Mouse (Mus musculus): ENCODE measurements around the gene Ctsa.

DNA sequence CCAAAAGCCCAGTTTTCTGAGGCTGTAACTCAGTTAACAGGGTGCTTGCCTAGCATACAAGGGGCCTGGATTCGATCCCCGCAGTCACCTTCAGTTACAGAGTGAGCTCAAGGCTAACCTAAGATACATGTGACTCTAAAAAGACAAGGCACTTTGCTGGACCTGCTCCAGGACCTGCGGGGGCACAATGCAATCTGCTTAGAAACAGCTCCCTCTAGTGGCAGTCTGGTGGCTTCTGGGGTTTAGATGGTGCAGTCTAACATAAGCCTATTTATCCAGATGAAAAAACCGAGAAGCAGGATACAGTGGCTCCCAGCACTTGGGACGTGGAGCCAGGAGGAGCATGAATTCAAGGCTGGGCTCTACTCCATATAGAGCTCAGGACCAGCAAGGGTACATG, 38.4 kb upstream of the Ctsa start:
- TF ChIP-seq TCF12 (IDR thresholded peaks at IDR 0.05; ENCODE audit: insufficient read depth, poor library complexity, severe bottlenecking) (no peak), POLR2A (IDR thresholded peaks at IDR 0.05; ENCODE audit: insufficient read length, low read depth) (no peak), CEBPB (IDR thresholded peaks at IDR 0.05; ENCODE audit: insufficient read depth, poor library complexity, severe bottlenecking) (no peak), MAX (IDR thresholded peaks at IDR 0.05; ENCODE audit: low read depth) (no peak), E2F4 (IDR thresholded peaks at IDR 0.05; ENCODE audit: insufficient read depth) (no peak), MYOD1 (IDR thresholded peaks at IDR 0.05; ENCODE audit: control insufficient read depth in 1 of 3, insufficient read length in 2 of 3, low read depth in 2 of 3) (no peak), USF1 (IDR thresholded peaks at IDR 0.05; ENCODE audit: low read depth) (no peak), MYOG (IDR thresholded peaks at IDR 0.05; ENCODE audit: control insufficient read depth in 1 of 3, insufficient read depth in 1 of 3, insufficient read length in 2 of 3, low read depth in 2 of 3) (no peak), TCF3 (IDR thresholded peaks at IDR 0.05; ENCODE audit: insufficient read length, low read depth) (no peak)

All from myocyte (in vitro differentiated cells).